Comparison of ENCODE assay signal across 11 mouse cellular contexts in the genomic region with DNA sequence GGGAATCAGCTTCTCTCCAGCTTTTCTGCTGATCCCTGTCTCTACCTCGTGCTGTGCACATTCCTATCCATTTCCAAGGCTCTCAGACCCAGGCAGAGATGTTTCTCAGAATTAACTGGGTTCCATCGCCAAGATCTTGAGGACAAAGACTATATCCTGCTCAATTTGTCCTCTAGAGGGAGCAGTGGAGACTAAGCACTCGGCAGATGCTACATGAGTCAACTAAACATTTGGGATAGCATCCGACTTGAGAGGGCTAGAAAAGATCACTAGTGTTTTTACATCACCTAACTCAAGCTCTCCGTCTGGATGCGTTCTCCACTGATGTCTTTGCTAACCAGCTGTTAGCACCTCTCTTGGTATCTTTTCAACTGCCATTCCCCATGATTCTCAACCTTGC.
A peak's percentile ranks its signal among the peaks of the same experiment; 100 is the strongest.
DNase-seq lines count a peak whose midpoint lies in the region; ATAC-seq and TF ChIP-seq lines count a peak whose summit lies in the region.
"Had no signal": no experiment of that assay in that cellular context is flagged by ENCODE, and none has a peak within 500 bp of the region (broad histone marks: within the 10 kb centered on the region; RNA-seq: fewer than 3 reads in every experiment).

No protein-coding gene starts in this region.

- no peaks in the 10 kb centered on the region for H3K9me3 ChIP-seq in embryonic facial prominence, embryonic 11.5 days (replicated peaks; ENCODE audit: control insufficient read depth, low read length)
- H3K9me3 ChIP-seq in embryonic facial prominence, embryonic 10.5 days, result no peaks in the 10 kb centered on the region
- H3K9me3 ChIP-seq in G1E (replicated peaks), result no peaks in the 10 kb centered on the region
- H3K9me3 ChIP-seq: midbrain, embryonic 15.5 days had no signal

- H3K4me3 ChIP-seq in embryonic facial prominence, embryonic 11.5 days (ENCODE audit: low read depth, low read length), result no peak overlapping the region
- no peak overlapping the region for H3K4me3 ChIP-seq in embryonic facial prominence, embryonic 10.5 days
- H3K4me3 ChIP-seq in G1E (ENCODE audit: low read depth, low read length), result no peak overlapping the region
- H3K4me3 ChIP-seq: midbrain, embryonic 15.5 days had no signal

- H3K27me3 ChIP-seq in embryonic facial prominence, embryonic 11.5 days (ENCODE audit: control insufficient read depth, insufficient read depth, low read length), result no peaks in the 10 kb centered on the region
- no peaks in the 10 kb centered on the region for H3K27me3 ChIP-seq in embryonic facial prominence, embryonic 10.5 days (replicated peaks; ENCODE audit: low read depth, poor library complexity, severe bottlenecking)
- H3K27me3 ChIP-seq in G1E (ENCODE audit: insufficient read depth, low read length), result peaks cover 13% of the 10 kb centered on the region
- H3K27me3 ChIP-seq: midbrain, embryonic 15.5 days had no signal

- no peak overlapping the region for H3K27ac ChIP-seq in embryonic facial prominence, embryonic 11.5 days (replicated peaks; ENCODE audit: low read depth, low read length)
- no peak overlapping the region for H3K27ac ChIP-seq in embryonic facial prominence, embryonic 10.5 days (replicated peaks)
- H3K27ac ChIP-seq: midbrain, embryonic 15.5 days had no signal

- H3K4me2 ChIP-seq in embryonic facial prominence, embryonic 11.5 days (ENCODE audit: low read depth, low read length), result no peak overlapping the region
- H3K4me2 ChIP-seq: midbrain, embryonic 15.5 days had no signal

- WGBS in embryonic facial prominence, embryonic 11.5 days, result 83% methylated on average over 6 of the region's 6 CpGs
- 80% methylated on average over 6 of the region's 6 CpGs for WGBS in embryonic facial prominence, embryonic 10.5 days

- H3K9ac ChIP-seq in embryonic facial prominence, embryonic 11.5 days (replicated peaks; ENCODE audit: low read length), result no peak overlapping the region
- H3K9ac ChIP-seq: midbrain, embryonic 15.5 days had no signal

- no peaks in the 10 kb centered on the region for H3K4me1 ChIP-seq in embryonic facial prominence, embryonic 11.5 days (ENCODE audit: control insufficient read depth, insufficient read depth, low read length)
- peaks cover 6% of the 10 kb centered on the region; the same call in 1 of the 2 replicates for H3K4me1 ChIP-seq in embryonic facial prominence, embryonic 10.5 days
- no peaks in the 10 kb centered on the region for H3K4me1 ChIP-seq in G1E (ENCODE audit: insufficient read depth, low read depth, low read length)
- H3K4me1 ChIP-seq: midbrain, embryonic 15.5 days had no signal

- H3K36me3 ChIP-seq in embryonic facial prominence, embryonic 11.5 days (replicated peaks; ENCODE audit: control insufficient read depth, insufficient read depth, low read depth, low read length), result peaks cover 3% of the 10 kb centered on the region
- H3K36me3 ChIP-seq in embryonic facial prominence, embryonic 10.5 days (replicated peaks), result peaks cover 65% of the 10 kb centered on the region
- no peaks in the 10 kb centered on the region for H3K36me3 ChIP-seq in G1E (replicated peaks)
- H3K36me3 ChIP-seq: midbrain, embryonic 15.5 days had no signal

- ATAC-seq in embryonic facial prominence, embryonic 11.5 days (replicated peaks; ENCODE audit: insufficient number of reproducible peaks, low FRiP score, low TSS enrichment, low read depth), result no peak
- ATAC-seq in G1E (ENCODE audit: extremely low read depth, insufficient number of reproducible peaks, low FRiP score, poor library complexity, severe bottlenecking), result no peak
- ATAC-seq: midbrain, embryonic 15.5 days had no signal

- peak; percentile 39; the same call in 1 of the 2 replicates for TF ChIP-seq CTCF in G1E (IDR thresholded peaks at IDR 0.05; ENCODE audit: low read depth, low read length)

- peak; percentile 42 for DNase-seq in embryonic facial prominence, embryonic 11.5 days (ENCODE audit: low spot score)
- DNase-seq in embryonic facial prominence, embryonic 10.5 days (ENCODE audit: low spot score), result no peak
- peak; percentile 25 for DNase-seq in layer of hippocampus, adult 9-10 months (ENCODE audit: low spot score)
- no peak for DNase-seq in layer of hippocampus, postnatal 10 days (ENCODE audit: low spot score in 2 of 2)
- no peak for DNase-seq in G1E (ENCODE audit: low spot score)
- peak; percentile 29 for DNase-seq in induced T-regulatory cell, adult 2 months (ENCODE audit: low read depth)
- no peak for DNase-seq in ovary, postnatal 36 days (ENCODE audit: low spot score)
- no peak for DNase-seq in urinary bladder, adult 2 months (ENCODE audit: low spot score)
- DNase-seq: cerebellum, adult 11 months; heart, postnatal 36 days had no signal

Comparison
In these comparisons a context has a peak if more than half of its experiments do, and no peak if none do; other contexts are left out.
1. DNase-seq: peak in embryonic facial prominence, embryonic 11.5 days (single experiment), layer of hippocampus, adult 9-10 months (single experiment) and induced T-regulatory cell, adult 2 months (single experiment); none in embryonic facial prominence, embryonic 10.5 days (single experiment), layer of hippocampus, postnatal 10 days (0 of 2), G1E (single experiment), ovary, postnatal 36 days (single experiment) and urinary bladder, adult 2 months (single experiment).